Comparison of ENCODE assay signal across 8 mouse cellular contexts in genomic region chr11:25644767-25645622, GRCm38 (mm10).
DNase-seq lines count a peak whose midpoint lies in the region; ATAC-seq and TF ChIP-seq lines count a peak whose summit lies in the region.

No protein-coding gene starts in this region.

- DNase-seq in testis, postnatal 10 days (ENCODE audit: low spot score), result no peak
- DNase-seq in left cerebral cortex, postnatal 14 days (ENCODE audit: low spot score in 2 of 2), result peak; percentile 16 to 37
- DNase-seq in right cerebral cortex, postnatal 25 days, result peak; percentile 40
- no peak for DNase-seq in gastrocnemius, adult 8-10 months (ENCODE audit: low spot score in 2 of 2)
- no peak for DNase-seq in cerebellum, adult 11-12 months
- DNase-seq in gastrocnemius, adult 2 months, result no peak

- H3K36me3 ChIP-seq in testis, adult 2 months (ENCODE audit: control insufficient read depth, insufficient read depth, low read length), result no peaks in the 10 kb centered on the region
- no peaks in the 10 kb centered on the region for H3K36me3 ChIP-seq in hindbrain, embryonic 16.5 days (ENCODE audit: control insufficient read depth, insufficient read depth, low read length)

- TF ChIP-seq CTCF in testis, adult 2 months (IDR thresholded peaks at IDR 0.05; ENCODE audit: control insufficient read depth, insufficient read depth, insufficient replicate concordance, low read depth, low read length), result no peak
- TF ChIP-seq CTCF in gastrocnemius, adult 2 months (IDR thresholded peaks at IDR 0.05), result no peak

- H3K27ac ChIP-seq in testis, adult 2 months (ENCODE audit: control insufficient read depth, insufficient read depth, low read depth, low read length), result no peak overlapping the region
- peak overlapping the region; percentile 48; the same call in 1 of the 2 replicates for H3K27ac ChIP-seq in hindbrain, embryonic 16.5 days (ENCODE audit: low read depth, low read length)
- H3K27ac ChIP-seq in gastrocnemius, adult 2 months, result no peak overlapping the region

- intact Hi-C loops in left cerebral cortex, postnatal 14 days (cut with DNase I), result no loop called here
- intact Hi-C loops in gastrocnemius, adult 2 months (cut with DNase I), result no loop called here

- TF ChIP-seq POLR2A in testis, adult 2 months (IDR thresholded peaks at IDR 0.05; ENCODE audit: control insufficient read depth, low read depth, low read length), result no peak

- no peaks in the 10 kb centered on the region for H3K9me3 ChIP-seq in hindbrain, embryonic 16.5 days (ENCODE audit: control insufficient read depth, low read length)

- H3K4me2 ChIP-seq in hindbrain, embryonic 16.5 days (ENCODE audit: low read length), result peak overlapping the region; percentile 46

- H3K4me1 ChIP-seq in testis, adult 2 months (ENCODE audit: control insufficient read depth, insufficient read depth, low read length), result no peaks in the 10 kb centered on the region; the same call in 1 of the 2 replicates
- H3K4me1 ChIP-seq in hindbrain, embryonic 16.5 days (ENCODE audit: control insufficient read depth, insufficient read depth, low read depth, low read length), result no peaks in the 10 kb centered on the region

- ATAC-seq in hindbrain, embryonic 16.5 days, result peak; percentile 71

- H3K4me3 ChIP-seq in testis, adult 2 months (ENCODE audit: control insufficient read depth, low read depth, low read length), result peak overlapping the region; percentile 36; the same call in 1 of the 2 replicates
- no peak overlapping the region for H3K4me3 ChIP-seq in hindbrain, embryonic 16.5 days (ENCODE audit: low read length)
- H3K4me3 ChIP-seq in gastrocnemius, adult 2 months, result no peak overlapping the region

- H3K27me3 ChIP-seq in testis, adult 2 months (ENCODE audit: control insufficient read depth, insufficient read depth, low read length), result no peaks in the 10 kb centered on the region
- no peaks in the 10 kb centered on the region for H3K27me3 ChIP-seq in hindbrain, embryonic 16.5 days (replicated peaks; ENCODE audit: control insufficient read depth, insufficient read depth, low read length)

- WGBS in hindbrain, embryonic 16.5 days, result 33% methylated on average over 22 of the region's 22 CpGs

- H3K9ac ChIP-seq in hindbrain, embryonic 16.5 days (ENCODE audit: low read depth, low read length), result peak overlapping the region; percentile 36; the same call in 1 of the 2 replicates

Comparison
In these comparisons a context has a peak if more than half of its experiments do, and no peak if none do; other contexts are left out.
1. DNase-seq: peak in left cerebral cortex, postnatal 14 days (2 of 2) and right cerebral cortex, postnatal 25 days (single experiment); none in testis, postnatal 10 days (single experiment), gastrocnemius, adult 8-10 months (0 of 2), cerebellum, adult 11-12 months (single experiment) and gastrocnemius, adult 2 months (single experiment).